Mouse (Mus musculus): ENCODE data around the gene Srcap.

GRCm38 (mm10) chr7:127489982-127490381 lies 21.8 kb upstream of the Srcap start:
- TF ChIP-seq CTCF (IDR thresholded peaks at IDR 0.05; ENCODE audit: low read depth) = no peak
- no peak for TF ChIP-seq EP300 (IDR thresholded peaks at IDR 0.05; ENCODE audit: low read depth)
